Mouse (Mus musculus) liver, embryonic 15.5 days (tissue): ENCODE results near the gene Tmcc1. TPM values are rescaled to one million over a fixed set of nuclear protein-coding genes. Genes with fewer than 3 reads are reported as not detected.
"Not testable (repeated sequence)": the region's sequence is repeated elsewhere in the genome, so short reads cannot be mapped to it uniquely, and the experiment has no call there.

Experiments used
- ATAC-seq: fragments of 200-750 bp; cut with Nextera tagmentation; 2 replicates; pipeline ENCODE4 v1.8.0; 2017; ENCODE audit warnings: moderate number of reproducible peaks, mild to moderate bottlenecking, moderate library complexity; ENCODE audit not compliant: insufficient read depth
- H3K27ac ChIP-seq: fragments of 300-500 bp; sonication (generic); replicated peaks from 2 replicates; pipeline ENCODE4 v1.5.1; 2015; ENCODE audit warnings: mild to moderate bottlenecking, inconsistent platforms
- H3K27me3 ChIP-seq: fragments of 300-500 bp; sonication (generic); 2 replicates; pipeline ENCODE4 v1.6.1; 2015; ENCODE audit warnings: mild to moderate bottlenecking, inconsistent platforms
- H3K36me3 ChIP-seq: fragments of 300-500 bp; sonication (generic); replicated peaks from 2 replicates; pipeline ENCODE4 v1.6.1; 2015; ENCODE audit warnings: moderate library complexity, mild to moderate bottlenecking, inconsistent platforms
- H3K4me1 ChIP-seq: fragments of 300-500 bp; sonication (generic); replicated peaks from 2 replicates; pipeline ENCODE4 v1.6.1; 2015; ENCODE audit warnings: inconsistent platforms
- H3K4me2 ChIP-seq: fragments of 300-500 bp; sonication (generic); 2 replicates; pipeline ENCODE4 v1.6.1; 2015; ENCODE audit warnings: moderate library complexity, mild to moderate bottlenecking, inconsistent platforms
- H3K4me3 ChIP-seq: fragments of 300-500 bp; sonication (generic); replicated peaks from 2 replicates; pipeline ENCODE4 v1.5.1; 2015; ENCODE audit warnings: mild to moderate bottlenecking, inconsistent platforms
- H3K9ac ChIP-seq: fragments of 300-500 bp; sonication (generic); 2 replicates; pipeline ENCODE4 v1.6.1; 2015; ENCODE audit warnings: moderate library complexity, mild to moderate bottlenecking, inconsistent platforms
- H3K9me3 ChIP-seq: fragments of 300-500 bp; sonication (generic); replicated peaks from 2 replicates; pipeline ENCODE4 v1.6.1; 2016; ENCODE audit warnings: inconsistent platforms
- WGBS: fragments of 180-500 bp; shearing (Covaris S2); methylation state at CpG from one replicate; pipeline ENCODE4 v1.1.7; 2015; ENCODE audit warnings: mixed read lengths; ENCODE audit not compliant: insufficient replicate concordance; 5-methylcytosine and 5-hydroxymethylcytosine counted together
- polyA plus RNA-seq: library from polyadenylated mRNA; unstranded; fragments of >200 nt; fragmentation: Nextera tagmentation; extraction: Ambion mirVana; gene quantifications from 2 replicates; pipeline ENCODE4 v1.2.1, GENCODE M21; 2015

The Tmcc1 gene
- polyA plus RNA-seq, 1 experiment from 2014 or later, result 3.5 TPM

DNA sequence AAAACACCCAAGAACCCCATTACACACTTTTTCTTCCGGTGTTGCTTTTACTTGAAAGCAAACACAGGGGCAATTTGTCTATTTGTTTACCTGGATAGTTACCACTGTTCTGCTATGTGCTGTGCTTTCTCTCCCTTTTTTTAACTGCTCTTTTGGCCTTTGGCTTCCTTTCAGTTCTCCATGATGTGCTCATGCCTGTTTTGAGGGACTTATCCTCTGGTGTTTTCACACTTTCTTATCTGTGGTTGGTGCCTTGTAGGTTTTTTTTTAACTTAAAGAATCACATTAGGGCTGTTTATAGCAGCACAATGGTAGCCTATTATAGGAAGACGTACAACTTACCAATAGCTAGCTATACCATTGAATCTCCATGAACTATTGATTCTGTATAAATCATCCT lies 51.6 kb downstream of the Tmcc1 start:
- H3K27me3 ChIP-seq, result no peaks in the 10 kb centered on the region
- H3K4me1 ChIP-seq, result no peaks in the 10 kb centered on the region
- no peak overlapping the region for H3K9ac ChIP-seq
- no peaks in the 10 kb centered on the region for H3K36me3 ChIP-seq
- no peak overlapping the region for H3K27ac ChIP-seq
- 51% methylated on average over 2 of the region's 2 CpGs for WGBS
- H3K9me3 ChIP-seq, result no peaks in the 10 kb centered on the region
- H3K4me3 ChIP-seq, result no peak overlapping the region
- no peak for ATAC-seq
- no peak overlapping the region for H3K4me2 ChIP-seq

DNA sequence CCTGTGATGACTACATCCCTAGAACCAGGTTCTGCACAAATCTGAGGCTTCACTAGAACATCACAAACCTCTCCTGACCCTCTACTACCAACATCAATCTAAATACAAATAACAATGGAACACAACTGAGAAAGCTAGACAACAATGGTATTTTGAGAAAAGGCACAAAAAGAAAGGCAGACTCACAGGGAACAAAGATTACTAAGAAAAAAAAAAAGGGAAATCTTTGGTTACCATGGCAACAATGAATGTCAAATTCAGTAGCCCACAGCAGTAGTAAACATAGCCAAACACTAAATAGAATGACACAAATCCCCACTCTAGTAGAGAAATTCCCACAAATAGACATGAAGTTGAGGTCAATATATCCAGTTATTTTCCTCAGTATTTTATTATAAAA lies 52.5 kb downstream of the Tmcc1 start:
- no peak for ATAC-seq
- Histone ChIP-seq H3K4me1 (no peaks in the 10 kb centered on the region), H3K27me3 (no peaks in the 10 kb centered on the region), H3K27ac (no peak overlapping the region), H3K36me3 (no peaks in the 10 kb centered on the region), H3K9ac (no peak overlapping the region), H3K4me3 (no peak overlapping the region), H3K4me2 (no peak overlapping the region), H3K9me3 (no peaks in the 10 kb centered on the region)

DNA sequence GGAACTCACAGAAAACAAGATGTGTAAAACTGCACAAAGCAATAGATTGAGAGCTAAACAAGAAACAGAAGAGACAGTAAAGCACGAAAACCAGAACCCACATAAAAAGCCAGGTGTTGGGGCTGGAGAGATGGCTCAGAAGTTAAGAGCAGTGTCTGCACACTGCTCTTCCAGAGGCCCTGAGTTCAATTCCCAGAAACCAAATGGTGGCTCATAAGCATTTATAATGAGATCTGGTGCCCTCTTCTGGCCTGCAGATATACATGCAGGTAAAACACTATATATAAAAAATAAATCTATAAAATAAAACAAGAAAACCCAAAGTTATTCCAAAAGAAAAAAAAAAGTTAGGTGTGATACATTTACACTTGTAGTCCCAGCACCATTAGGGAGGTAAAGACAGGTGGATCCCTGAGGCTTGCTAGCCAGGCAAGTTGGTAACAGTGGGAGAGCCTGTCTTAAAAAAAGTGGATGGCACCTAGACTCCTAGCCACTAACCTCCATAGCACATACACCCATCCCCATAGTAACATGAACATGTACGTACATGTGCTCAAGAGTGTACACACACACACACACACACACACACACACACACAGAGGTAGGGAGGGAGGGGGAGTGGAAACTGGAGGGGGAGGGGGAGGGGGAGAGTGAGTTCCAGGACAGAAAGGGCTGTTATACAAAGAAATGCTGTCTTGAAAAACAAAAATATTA lies 54.0 kb downstream of the Tmcc1 start:
- Histone ChIP-seq H3K9me3 (no peaks in the 10 kb centered on the region), H3K4me1 (no peaks in the 10 kb centered on the region), H3K4me3 (no peak overlapping the region), H3K27me3 (no peaks in the 10 kb centered on the region), H3K27ac (no peak overlapping the region), H3K4me2 (no peak overlapping the region), H3K9ac (no peak overlapping the region), H3K36me3 (no peaks in the 10 kb centered on the region)
- WGBS, result 25% methylated on average over 2 of the region's 2 CpGs
- ATAC-seq, result no peak

DNA sequence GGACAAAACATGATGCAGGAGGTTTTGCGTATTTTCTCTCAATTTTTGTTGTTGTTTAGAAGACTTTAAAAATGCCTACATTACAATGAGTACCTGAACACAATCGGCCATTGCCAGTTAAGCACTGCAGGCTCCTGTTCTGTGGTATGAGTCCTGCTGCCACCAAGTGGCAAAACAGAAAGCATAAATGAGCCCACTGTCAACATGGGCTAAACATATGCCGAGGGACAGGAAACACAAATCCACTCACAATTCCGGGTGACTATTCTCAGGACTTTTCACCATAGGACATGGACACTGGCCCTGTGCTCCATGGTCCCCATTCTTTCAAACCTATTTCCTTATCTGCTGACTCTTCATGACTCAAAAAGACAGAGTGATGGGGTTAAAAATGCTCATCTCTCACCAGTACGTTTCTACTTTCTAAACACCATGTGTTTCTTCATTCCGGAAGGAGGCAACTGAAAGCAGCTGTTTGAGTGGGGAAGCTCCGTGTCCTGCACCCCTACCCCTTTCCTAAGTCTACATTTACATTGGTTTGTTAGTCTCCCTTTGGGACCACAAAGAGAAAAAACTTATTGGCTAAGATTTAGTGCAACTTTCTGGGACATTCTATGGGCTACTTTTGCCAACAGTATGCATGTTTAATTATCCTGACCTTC lies 57.2 kb downstream of the Tmcc1 start:
- 31% methylated on average over 7 of the region's 7 CpGs for WGBS
- H3K36me3 ChIP-seq, result no peaks in the 10 kb centered on the region
- H3K9me3 ChIP-seq, result no peaks in the 10 kb centered on the region
- H3K4me2 ChIP-seq, result no peak overlapping the region
- H3K4me1 ChIP-seq, result no peaks in the 10 kb centered on the region
- ATAC-seq, result no peak
- H3K27me3 ChIP-seq, result no peaks in the 10 kb centered on the region
- no peak overlapping the region for H3K9ac ChIP-seq
- H3K4me3 ChIP-seq, result no peak overlapping the region
- H3K27ac ChIP-seq, result 0 out of 2 replicates have a peak overlapping the region, but pooled peaks have one; percentile 8

DNA sequence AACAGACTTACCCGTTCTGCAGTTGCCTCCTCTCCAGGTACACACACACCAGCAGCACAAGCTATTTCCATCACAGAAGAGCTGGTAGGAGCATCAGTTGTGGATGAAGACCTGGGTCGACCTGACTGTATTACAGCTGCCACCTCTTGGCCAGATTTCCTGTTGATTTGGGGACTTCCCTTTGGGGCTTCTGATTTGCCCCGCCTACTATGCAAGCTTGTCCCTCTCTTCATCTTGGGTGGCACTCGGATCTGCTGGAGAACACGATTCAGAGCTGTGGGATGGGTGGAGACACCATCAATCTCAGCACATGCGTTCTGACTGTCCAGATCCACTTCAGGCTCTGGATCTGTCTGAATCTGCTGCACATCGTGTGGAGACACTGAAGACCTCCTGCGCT lies 59.5 kb downstream of the Tmcc1 start:
- no peak overlapping the region for H3K9ac ChIP-seq
- H3K36me3 ChIP-seq, result no peaks in the 10 kb centered on the region
- H3K27me3 ChIP-seq, result no peaks in the 10 kb centered on the region
- 56% methylated on average over 8 of the region's 8 CpGs for WGBS
- ATAC-seq, result no peak
- H3K4me2 ChIP-seq, result no peak overlapping the region
- no peaks in the 10 kb centered on the region for H3K4me1 ChIP-seq
- H3K27ac ChIP-seq, result no peak overlapping the region
- H3K4me3 ChIP-seq, result no peak overlapping the region
- no peaks in the 10 kb centered on the region for H3K9me3 ChIP-seq

DNA sequence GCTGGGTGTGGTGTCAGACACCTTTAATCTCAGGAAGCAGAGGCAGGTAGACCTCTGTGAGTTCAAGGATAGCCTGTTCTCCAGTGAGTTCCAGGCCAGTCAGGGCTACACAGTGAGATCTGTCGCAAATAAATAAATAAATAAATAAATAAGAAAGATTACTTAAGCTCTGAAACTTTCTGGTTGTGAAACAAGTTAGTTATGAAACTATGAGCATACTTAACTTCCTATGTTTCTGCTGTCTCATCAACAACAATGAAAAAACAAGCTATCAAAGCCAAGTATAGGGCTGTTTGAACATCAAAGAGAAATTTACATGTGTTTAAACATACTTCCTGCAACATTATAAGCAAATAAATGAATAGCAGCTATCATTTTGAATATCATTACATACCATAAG lies 61.5 kb downstream of the Tmcc1 start:
- H3K9me3 ChIP-seq, result no peaks in the 10 kb centered on the region
- no peak overlapping the region for H3K4me2 ChIP-seq
- no peaks in the 10 kb centered on the region for H3K36me3 ChIP-seq
- H3K9ac ChIP-seq, result no peak overlapping the region
- WGBS, result 82% methylated on average over 1 of the region's 1 CpGs
- no peak overlapping the region for H3K4me3 ChIP-seq
- H3K4me1 ChIP-seq, result no peaks in the 10 kb centered on the region
- no peak for ATAC-seq
- no peaks in the 10 kb centered on the region for H3K27me3 ChIP-seq
- no peak overlapping the region for H3K27ac ChIP-seq

DNA sequence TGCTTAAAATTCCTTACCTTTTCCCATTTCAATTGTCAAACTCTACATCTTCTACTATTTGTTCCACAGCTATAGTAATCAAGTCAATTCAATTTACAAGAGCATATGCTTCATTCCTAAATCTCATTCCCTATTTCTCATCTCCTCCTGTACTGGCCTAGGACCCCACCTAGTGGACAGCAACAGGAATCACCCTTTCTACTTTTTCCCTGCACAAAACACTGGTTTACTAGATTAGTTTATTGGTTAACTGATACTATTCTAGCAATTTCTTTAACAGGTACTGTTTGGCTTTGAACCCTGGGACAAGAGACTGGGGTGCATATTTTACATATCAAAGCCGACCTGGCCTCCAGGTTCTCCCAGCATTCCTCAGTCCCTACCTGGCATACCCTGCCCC lies 64.6 kb downstream of the Tmcc1 start:
- H3K27ac ChIP-seq, result no peak overlapping the region
- H3K4me3 ChIP-seq, result no peak overlapping the region
- ATAC-seq, result no peak
- no peaks in the 10 kb centered on the region for H3K9me3 ChIP-seq
- H3K27me3 ChIP-seq, result no peaks in the 10 kb centered on the region
- 13% methylated on average over 1 of the region's 1 CpGs for WGBS
- H3K4me1 ChIP-seq, result no peaks in the 10 kb centered on the region
- H3K36me3 ChIP-seq, result no peaks in the 10 kb centered on the region
- H3K9ac ChIP-seq, result no peak overlapping the region
- no peak overlapping the region for H3K4me2 ChIP-seq

DNA sequence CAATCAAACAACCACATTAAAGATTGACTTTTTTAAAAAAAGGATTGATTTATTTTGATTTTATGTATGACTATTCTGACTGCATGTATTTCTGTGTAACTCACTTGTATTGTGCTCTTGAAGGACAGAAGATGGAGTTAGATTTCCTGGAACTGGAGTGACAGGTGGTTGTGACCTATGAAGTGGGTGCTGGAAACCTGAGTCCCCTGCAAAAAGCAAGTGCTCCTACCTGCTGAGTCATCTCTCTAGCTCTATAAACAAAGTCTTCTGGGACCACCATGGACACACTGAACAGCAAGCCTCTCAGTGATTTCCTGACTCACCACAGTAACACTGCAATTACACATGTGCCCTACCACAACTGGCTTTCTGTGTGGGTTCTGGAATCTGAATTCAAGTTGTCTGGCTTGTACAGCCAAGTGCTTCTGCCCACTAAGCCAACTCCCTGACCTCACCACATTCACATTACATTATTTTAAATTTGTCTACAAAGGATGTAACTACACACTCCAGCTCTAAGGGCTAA lies 65.3 kb downstream of the Tmcc1 start:
- Histone ChIP-seq H3K4me1 (no peaks in the 10 kb centered on the region), H3K36me3 (no peaks in the 10 kb centered on the region), H3K4me2 (no peak overlapping the region), H3K27me3 (no peaks in the 10 kb centered on the region), H3K9ac (no peak overlapping the region), H3K27ac (no peak overlapping the region), H3K9me3 (no peaks in the 10 kb centered on the region), H3K4me3 (no peak overlapping the region)
- no peak for ATAC-seq

DNA sequence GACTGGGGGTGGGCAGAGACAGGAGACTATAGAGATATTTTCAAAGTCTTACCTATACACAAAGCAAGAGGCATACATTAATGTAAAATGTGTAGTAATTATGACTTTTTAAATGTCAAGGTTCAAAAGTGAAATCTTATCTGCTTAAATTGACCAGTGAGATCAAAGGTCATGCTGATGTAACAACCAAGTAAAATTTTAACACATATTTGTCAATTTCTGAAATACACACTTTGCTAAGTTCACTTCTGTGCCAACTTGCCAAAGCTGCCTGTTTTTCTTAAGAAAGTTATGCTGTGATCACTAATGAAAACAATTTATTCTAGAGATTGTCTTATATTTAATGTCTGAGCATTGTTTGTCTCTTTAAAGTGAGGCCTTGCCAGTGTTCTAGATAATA lies 66.7 kb downstream of the Tmcc1 start:
- Histone ChIP-seq H3K36me3 (no peaks in the 10 kb centered on the region), H3K9ac (no peak overlapping the region), H3K9me3 (no peaks in the 10 kb centered on the region), H3K4me2 (no peak overlapping the region), H3K27me3 (no peaks in the 10 kb centered on the region), H3K27ac (no peak overlapping the region), H3K4me1 (no peaks in the 10 kb centered on the region), H3K4me3 (no peak overlapping the region)
- no peak for ATAC-seq

DNA sequence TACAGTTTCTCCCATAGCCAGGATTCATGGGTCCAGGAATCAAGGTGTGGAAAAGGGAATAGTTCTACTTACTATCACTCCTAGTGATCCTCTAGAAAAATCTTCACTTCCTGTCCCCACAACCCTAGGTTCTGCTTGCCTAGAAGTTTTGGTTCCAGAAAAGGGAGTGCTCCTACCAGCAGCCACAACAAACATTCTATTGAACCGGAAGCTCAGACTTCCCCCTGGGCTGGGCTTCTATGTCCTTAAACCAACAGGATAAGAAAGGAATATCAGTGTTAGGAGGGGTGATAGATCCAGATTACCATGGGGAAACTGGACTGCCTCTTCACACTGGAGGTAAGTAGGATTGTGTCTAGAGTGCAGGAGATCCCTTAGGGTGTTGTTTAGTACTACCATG lies 70.4 kb downstream of the Tmcc1 start:
- H3K9me3 ChIP-seq, result no peaks in the 10 kb centered on the region
- H3K36me3 ChIP-seq, result no peaks in the 10 kb centered on the region
- WGBS, result 80% methylated on average over 1 of the region's 1 CpGs
- no peak overlapping the region for H3K4me3 ChIP-seq
- H3K27ac ChIP-seq, result no peak overlapping the region
- ATAC-seq, result no peak
- H3K27me3 ChIP-seq, result no peaks in the 10 kb centered on the region
- H3K4me1 ChIP-seq, result 0 out of 2 replicates have a peak, but pooled peaks cover 3% of the 10 kb centered on the region
- H3K9ac ChIP-seq, result no peak overlapping the region
- H3K4me2 ChIP-seq, result no peak overlapping the region

DNA sequence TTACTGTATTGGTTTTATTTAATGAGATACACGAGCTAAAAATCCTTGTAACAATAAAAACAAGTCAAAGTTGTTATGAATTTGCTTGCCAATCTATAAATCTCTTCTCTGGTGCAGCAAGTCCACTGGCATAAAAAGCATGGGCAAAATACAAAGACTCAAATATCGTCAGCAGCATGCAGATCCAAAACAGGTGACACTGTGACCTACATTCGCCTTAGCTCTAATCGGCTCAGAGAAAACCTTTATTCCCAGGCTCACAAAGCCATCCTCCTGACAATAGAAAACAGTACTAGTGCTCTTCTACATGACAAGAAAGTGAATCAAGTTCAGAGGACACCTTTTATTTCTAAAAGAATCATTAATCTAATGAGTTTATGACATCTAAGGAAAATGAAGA lies 73.6 kb downstream of the Tmcc1 start:
- ATAC-seq, result no peak
- Histone ChIP-seq H3K36me3 (no peaks in the 10 kb centered on the region), H3K27ac (no peak overlapping the region), H3K27me3 (no peaks in the 10 kb centered on the region), H3K4me1 (0 out of 2 replicates have a peak, but pooled peaks cover 3% of the 10 kb centered on the region), H3K9ac (no peak overlapping the region), H3K4me3 (no peak overlapping the region), H3K4me2 (no peak overlapping the region), H3K9me3 (no peaks in the 10 kb centered on the region)
- WGBS, result 70% methylated on average over 4 of the region's 4 CpGs

DNA sequence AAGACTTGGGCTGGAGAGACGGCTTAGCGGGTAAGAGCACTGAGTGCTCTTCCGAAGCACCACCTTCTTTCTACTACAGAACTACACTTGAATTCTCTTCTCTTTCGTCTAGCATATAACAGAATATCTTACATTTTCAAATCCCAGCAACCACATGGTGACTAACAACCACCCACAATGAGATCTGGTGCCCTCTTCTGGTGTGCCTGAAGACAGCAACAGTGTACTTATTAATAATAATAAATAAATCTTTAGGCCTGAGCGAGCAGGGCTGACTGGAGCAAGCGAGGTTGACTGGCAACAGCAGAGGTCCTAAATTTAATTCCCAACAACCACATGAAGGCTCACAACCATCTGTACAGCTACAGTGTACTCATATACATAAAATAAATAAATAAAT lies 76.7 kb downstream of the Tmcc1 start:
- H3K27me3 ChIP-seq, H3K4me3 ChIP-seq, H3K9ac ChIP-seq, ATAC-seq, H3K4me1 ChIP-seq, H3K9me3 ChIP-seq, H3K27ac ChIP-seq, H3K4me2 ChIP-seq, H3K36me3 ChIP-seq: not testable (repeated sequence)
- 76% methylated on average over 6 of the region's 6 CpGs for WGBS
